Mouse (Mus musculus) forebrain, embryonic 13.5 days (tissue): ENCODE results near the gene Rab1b. TPM values are rescaled to one million over a fixed set of nuclear protein-coding genes. Genes with fewer than 3 reads are reported as not detected.
A peak's percentile ranks its signal among the peaks of the same experiment; 100 is the strongest.
"Not testable (repeated sequence)": the region's sequence is repeated elsewhere in the genome, so short reads cannot be mapped to it uniquely, and the experiment has no call there.

ENCODE experiments used
- ATAC-seq: fragments of 200-750 bp; cut with Nextera tagmentation; 2 replicates; pipeline ENCODE4 v1.8.0; 2017
- H3K27ac ChIP-seq: fragments of 300-500 bp; sonication (generic); 2 replicates; pipeline ENCODE4 v1.5.1; 2015; ENCODE audit warnings: inconsistent platforms, mild to moderate bottlenecking, moderate library complexity
- H3K27me3 ChIP-seq: fragments of 300-500 bp; sonication (generic); 2 replicates; pipeline ENCODE4 v1.6.1; 2015; ENCODE audit warnings: mild to moderate bottlenecking, inconsistent platforms
- H3K36me3 ChIP-seq: fragments of 300-500 bp; sonication (generic); 2 replicates; pipeline ENCODE4 v1.6.1; 2015; ENCODE audit warnings: mild to moderate bottlenecking, inconsistent platforms; ENCODE audit not compliant: poor library complexity, severe bottlenecking
- H3K4me1 ChIP-seq: fragments of 300-500 bp; sonication (generic); 2 replicates; pipeline ENCODE4 v1.6.1; 2015; ENCODE audit warnings: inconsistent platforms
- H3K4me2 ChIP-seq: fragments of 300-500 bp; sonication (generic); 2 replicates; pipeline ENCODE4 v1.6.1; 2015; ENCODE audit warnings: inconsistent platforms, mild to moderate bottlenecking, moderate library complexity
- H3K4me3 ChIP-seq: fragments of 300-500 bp; sonication (generic); 2 replicates; pipeline ENCODE4 v1.5.1; 2015; ENCODE audit warnings: mild to moderate bottlenecking, inconsistent platforms
- H3K9ac ChIP-seq: fragments of 300-500 bp; sonication (generic); 2 replicates; pipeline ENCODE4 v1.6.1; 2015; ENCODE audit warnings: mild to moderate bottlenecking, inconsistent platforms
- H3K9me3 ChIP-seq: fragments of 300-500 bp; sonication (generic); replicated peaks from 2 replicates; pipeline ENCODE4 v1.6.1; 2016; ENCODE audit warnings: inconsistent platforms
- WGBS: fragments of 180-500 bp; shearing (Covaris S2); methylation state at CpG from one replicate; pipeline ENCODE4 v1.1.7; 2015; 5-methylcytosine and 5-hydroxymethylcytosine counted together
- polyA plus RNA-seq: library from polyadenylated mRNA; unstranded; fragments of >200 nt; fragmentation: Nextera tagmentation; extraction: Ambion mirVana; gene quantifications from 2 replicates; pipeline ENCODE4 v1.2.1, GENCODE M21; 2015

Gene Rab1b
- 235 and 252 TPM in 2 replicates for polyA plus RNA-seq

DNA sequence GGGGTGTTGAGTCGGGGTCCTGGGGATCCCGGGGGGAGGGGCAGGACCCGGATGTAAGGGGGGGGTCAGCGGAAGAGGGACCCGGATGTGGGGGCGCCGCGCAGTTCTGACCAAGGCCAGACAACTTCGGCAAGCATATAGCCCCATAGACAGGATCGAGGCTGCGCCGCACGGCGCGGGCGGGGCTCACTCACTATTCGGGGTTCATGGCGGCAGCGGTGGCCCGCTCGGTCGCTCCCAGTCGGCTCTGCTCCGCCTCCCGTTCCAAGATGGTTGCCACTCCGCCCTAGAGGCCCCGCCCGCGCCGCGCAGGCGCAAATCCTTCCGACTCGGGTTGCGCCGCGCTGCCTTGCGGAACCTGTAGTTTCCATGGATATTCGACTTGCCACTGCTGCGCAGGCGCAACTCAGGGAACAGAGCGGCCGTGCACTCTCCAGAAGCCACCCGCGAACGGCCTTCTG is at the start of gene Rab1b:
Gene Rab1b (minus strand): TSS at position 342 of the 461 bp plus-strand sequence.
- H3K4me1 ChIP-seq = peaks cover 21% of the 10 kb centered on the region
- H3K4me2 ChIP-seq = peak within 1 kb of the TSS; percentile 87
- H3K27me3 ChIP-seq = no peaks in the 10 kb centered on the region
- H3K4me3 ChIP-seq = peak within 1 kb of the TSS; percentile 77
- peak within 1 kb of the TSS; percentile 91 for H3K27ac ChIP-seq
- 0% methylated on average over 31 of the region's 46 CpGs for WGBS
- H3K9me3 ChIP-seq = no peaks in the 10 kb centered on the region
- ATAC-seq = peak; percentile 97
- peak within 1 kb of the TSS; percentile 93 for H3K9ac ChIP-seq
- H3K36me3 ChIP-seq = peaks cover 73% of the 10 kb centered on the region

DNA sequence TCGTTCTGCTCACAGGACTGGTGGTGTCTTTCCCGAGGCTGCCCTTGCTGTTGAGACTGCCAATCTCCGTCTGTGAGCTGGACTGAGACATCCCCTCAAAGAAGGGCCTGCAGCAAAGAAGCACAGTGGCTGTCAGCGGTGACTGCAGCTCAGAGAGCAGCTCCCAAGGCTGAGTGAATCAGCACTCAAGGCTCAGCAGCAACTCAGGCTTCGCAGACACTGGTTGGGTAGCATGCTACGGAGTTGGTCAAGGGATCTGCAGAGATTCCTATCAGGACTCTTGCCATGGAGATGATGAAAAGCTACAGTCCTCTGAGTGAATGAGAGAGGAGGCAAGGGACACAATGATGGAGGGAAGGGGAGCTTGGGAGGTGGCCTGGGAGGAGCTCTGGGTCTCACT is 45.4 kb upstream of the Rab1b start:
- no peaks in the 10 kb centered on the region for H3K27me3 ChIP-seq
- WGBS = 90% methylated on average over 6 of the region's 6 CpGs
- no peak overlapping the region for H3K9ac ChIP-seq
- no peak for ATAC-seq
- H3K4me1 ChIP-seq = 0 out of 2 replicates have a peak, but pooled peaks cover 2% of the 10 kb centered on the region
- H3K36me3 ChIP-seq = peaks cover 35% of the 10 kb centered on the region
- H3K9me3 ChIP-seq = no peaks in the 10 kb centered on the region
- no peak overlapping the region for H3K4me2 ChIP-seq
- no peak overlapping the region for H3K4me3 ChIP-seq
- H3K27ac ChIP-seq = peak overlapping the region; percentile 45; the same call in 1 of the 2 replicates

DNA sequence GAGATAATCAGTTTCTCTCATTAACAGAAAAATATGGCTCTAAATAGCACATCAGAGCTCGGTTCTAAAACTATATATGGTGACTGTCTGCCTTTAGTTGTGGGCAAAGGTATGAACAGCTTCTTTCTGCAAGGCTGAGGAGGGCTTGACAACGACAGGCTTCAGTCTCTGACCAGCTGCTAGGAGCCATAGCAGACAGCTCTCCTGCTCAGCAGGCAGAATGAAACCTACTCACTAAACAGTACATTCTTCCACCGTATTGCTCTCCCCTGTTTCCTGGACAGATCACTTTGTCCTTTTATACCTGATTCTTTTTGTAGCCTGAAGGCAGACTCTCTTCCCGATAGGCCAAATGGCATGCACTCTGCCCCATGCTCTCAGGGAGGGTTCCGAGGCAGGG is 44.9 kb upstream of the Rab1b start:
- H3K27ac ChIP-seq = peak overlapping the region; percentile 45; the same call in 1 of the 2 replicates
- H3K4me1 ChIP-seq = no peaks in the 10 kb centered on the region
- no peak overlapping the region for H3K4me3 ChIP-seq
- H3K4me2 ChIP-seq = no peak overlapping the region
- H3K9ac ChIP-seq = no peak overlapping the region
- H3K9me3 ChIP-seq = no peaks in the 10 kb centered on the region
- no peaks in the 10 kb centered on the region for H3K27me3 ChIP-seq
- 89% methylated on average over 5 of the region's 5 CpGs for WGBS
- peaks cover 35% of the 10 kb centered on the region for H3K36me3 ChIP-seq
- ATAC-seq = no peak

DNA sequence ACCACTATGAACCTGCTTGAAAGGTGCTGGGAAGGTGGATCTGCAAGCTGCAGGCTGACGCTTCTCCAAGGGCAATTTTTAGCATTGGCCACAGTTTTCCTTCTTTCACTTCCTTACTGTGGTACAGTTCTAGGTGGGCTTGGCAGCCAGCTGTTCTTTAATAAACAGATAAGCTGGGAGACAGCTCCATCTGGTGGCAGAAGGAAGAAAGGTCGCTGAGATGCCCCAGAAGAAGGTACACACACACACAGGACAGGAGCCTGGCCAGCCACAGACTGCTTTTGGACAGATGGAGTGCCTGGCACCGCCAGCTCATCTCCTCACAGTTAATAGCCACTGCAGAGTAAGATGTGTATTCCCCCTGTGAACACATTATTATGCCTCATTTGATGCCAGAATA is 44.5 kb upstream of the Rab1b start:
- H3K4me1 ChIP-seq = no peaks in the 10 kb centered on the region
- 0 out of 2 replicates have a peak overlapping the region, but pooled peaks have one; percentile 45 for H3K27ac ChIP-seq
- 0 out of 2 replicates have a peak, but pooled peaks have one; percentile 30 for ATAC-seq
- H3K27me3 ChIP-seq = no peaks in the 10 kb centered on the region
- no peak overlapping the region for H3K9ac ChIP-seq
- H3K4me3 ChIP-seq = no peak overlapping the region
- H3K36me3 ChIP-seq = peaks cover 35% of the 10 kb centered on the region
- no peak overlapping the region for H3K4me2 ChIP-seq
- 37% methylated on average over 3 of the region's 3 CpGs for WGBS
- no peaks in the 10 kb centered on the region for H3K9me3 ChIP-seq

DNA sequence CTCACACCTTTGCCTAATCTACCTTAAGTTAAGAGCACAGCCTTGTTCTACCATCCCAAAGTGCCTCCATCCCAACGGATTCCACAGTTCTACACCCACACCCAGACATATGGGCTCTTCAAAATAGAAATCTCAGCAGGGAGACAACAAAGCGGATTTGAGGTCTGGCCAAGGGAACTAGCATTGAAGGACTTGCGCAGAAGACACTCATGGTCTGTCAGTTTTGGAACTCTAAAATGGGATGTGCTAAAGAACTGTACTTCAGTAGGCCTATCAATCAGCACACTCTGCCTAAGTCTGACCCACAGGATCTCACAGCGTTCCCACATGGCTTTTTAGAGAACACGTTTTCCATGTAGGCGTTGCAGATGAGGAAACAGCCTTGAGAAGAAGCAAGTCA is 43.5 kb upstream of the Rab1b start:
- Histone ChIP-seq H3K36me3 (peaks cover 26% of the 10 kb centered on the region), H3K4me1 (no peaks in the 10 kb centered on the region), H3K4me3 (no peak overlapping the region), H3K9ac (no peak overlapping the region), H3K9me3 (no peaks in the 10 kb centered on the region), H3K4me2 (no peak overlapping the region), H3K27me3 (no peaks in the 10 kb centered on the region), H3K27ac (no peak overlapping the region)
- ATAC-seq = no peak
- 89% methylated on average over 6 of the region's 6 CpGs for WGBS

DNA sequence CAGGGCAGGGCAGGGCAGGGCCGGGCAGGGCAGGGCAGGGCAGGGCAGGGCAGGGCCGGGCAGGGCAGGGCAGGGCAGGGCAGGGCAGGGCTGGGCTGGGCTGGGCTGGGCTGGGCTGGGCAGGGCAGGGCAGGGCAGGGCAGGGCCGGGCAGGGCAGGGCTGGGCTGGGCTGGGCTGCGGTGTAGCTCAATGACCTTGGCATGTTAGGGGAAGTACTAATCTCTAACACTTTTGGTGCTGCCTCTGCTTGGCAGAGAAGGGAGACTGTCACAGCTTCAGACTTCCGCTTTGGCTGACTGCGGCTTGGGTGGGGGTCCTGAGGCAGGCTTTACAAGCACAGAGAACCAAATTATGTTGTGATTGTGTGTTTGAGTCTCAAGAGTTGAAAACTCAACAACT is 42.2 kb upstream of the Rab1b start:
- not testable (repeated sequence) for H3K27ac ChIP-seq, H3K4me1 ChIP-seq, H3K4me3 ChIP-seq, H3K9me3 ChIP-seq, H3K27me3 ChIP-seq, ATAC-seq, H3K9ac ChIP-seq, H3K4me2 ChIP-seq
- H3K36me3 ChIP-seq = peaks cover 37% of the 10 kb centered on the region
- 82% methylated on average over 6 of the region's 6 CpGs for WGBS

DNA sequence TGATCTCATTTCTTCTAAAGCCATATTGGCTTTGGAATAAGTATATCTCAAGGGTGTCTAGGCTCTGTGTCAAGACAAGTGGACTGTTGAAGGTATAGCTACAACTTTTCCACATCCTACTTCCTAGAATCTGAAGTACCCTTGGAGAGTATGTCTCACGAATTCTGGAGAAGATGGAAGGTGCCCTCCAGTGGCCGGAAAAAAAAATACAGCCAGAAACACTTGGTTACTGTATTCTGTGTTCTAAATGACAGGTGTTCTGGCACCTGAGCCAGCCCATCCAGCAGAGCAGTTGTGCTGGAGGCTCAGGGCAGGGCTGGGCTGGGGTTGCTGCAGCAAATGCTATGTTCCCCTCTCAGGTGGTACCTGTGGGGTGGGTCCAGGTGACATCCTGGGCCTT is 32.8 kb upstream of the Rab1b start:
- WGBS = 0% methylated on average over 2 of the region's 2 CpGs
- H3K9me3 ChIP-seq = no peaks in the 10 kb centered on the region
- H3K4me2 ChIP-seq = no peak overlapping the region
- H3K4me1 ChIP-seq = no peaks in the 10 kb centered on the region
- no peak overlapping the region for H3K4me3 ChIP-seq
- no peak overlapping the region for H3K27ac ChIP-seq
- no peak overlapping the region for H3K9ac ChIP-seq
- H3K27me3 ChIP-seq = no peaks in the 10 kb centered on the region
- H3K36me3 ChIP-seq = peaks cover 53% of the 10 kb centered on the region
- peak; percentile 10; the same call in 1 of the 2 replicates for ATAC-seq

DNA sequence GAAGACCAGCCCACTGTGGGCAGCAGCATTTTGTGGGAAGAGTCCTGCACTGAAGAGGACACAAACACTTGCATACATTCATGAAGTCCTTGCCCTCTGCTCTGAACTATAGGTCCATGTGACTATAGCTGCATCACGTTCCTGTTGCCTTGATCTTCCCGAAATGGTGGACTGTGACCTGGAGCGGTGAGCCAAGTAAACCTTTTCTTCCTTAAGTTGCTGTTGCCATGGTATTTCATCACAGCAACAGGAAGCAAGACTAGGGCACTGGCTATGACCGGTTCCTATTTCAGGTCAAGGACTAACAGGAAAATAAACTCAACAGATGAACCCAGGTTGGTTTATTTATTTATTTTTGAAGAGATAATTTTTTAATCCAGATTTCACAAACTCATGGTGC is 24.4 kb upstream of the Rab1b start:
- no peaks in the 10 kb centered on the region for H3K4me1 ChIP-seq
- no peaks in the 10 kb centered on the region for H3K27me3 ChIP-seq
- 81% methylated on average over 4 of the region's 4 CpGs for WGBS
- ATAC-seq = no peak
- H3K4me3 ChIP-seq = no peak overlapping the region
- no peak overlapping the region for H3K4me2 ChIP-seq
- H3K36me3 ChIP-seq = peaks cover 28% of the 10 kb centered on the region
- no peaks in the 10 kb centered on the region for H3K9me3 ChIP-seq
- H3K9ac ChIP-seq = no peak overlapping the region
- no peak overlapping the region for H3K27ac ChIP-seq

DNA sequence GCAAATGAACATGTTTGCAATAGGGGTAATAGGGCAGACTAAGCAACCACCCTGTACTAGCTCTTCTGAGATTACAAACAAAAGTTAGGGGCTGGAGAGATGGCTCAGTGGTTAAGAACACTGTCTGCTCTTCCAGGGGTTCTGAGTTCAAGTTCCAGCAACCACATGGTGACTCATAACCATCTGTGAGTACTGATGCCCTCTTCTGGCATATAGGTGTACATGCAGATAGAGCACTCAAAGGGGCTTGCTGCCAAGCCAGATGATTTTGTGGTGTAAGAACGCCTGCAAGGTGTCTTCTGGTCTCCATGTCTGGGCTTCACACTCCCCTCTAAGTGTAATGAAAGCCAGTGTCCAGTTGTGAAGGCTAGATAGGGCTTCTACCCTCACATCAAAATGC is 22.9 kb upstream of the Rab1b start:
- no peaks in the 10 kb centered on the region for H3K27me3 ChIP-seq
- 48% methylated on average over 1 of the region's 1 CpGs for WGBS
- H3K4me3 ChIP-seq = no peak overlapping the region
- H3K36me3 ChIP-seq = peaks cover 16% of the 10 kb centered on the region
- H3K27ac ChIP-seq = no peak overlapping the region
- no peak for ATAC-seq
- no peaks in the 10 kb centered on the region for H3K4me1 ChIP-seq
- H3K9ac ChIP-seq = no peak overlapping the region
- no peak overlapping the region for H3K4me2 ChIP-seq
- no peaks in the 10 kb centered on the region for H3K9me3 ChIP-seq

DNA sequence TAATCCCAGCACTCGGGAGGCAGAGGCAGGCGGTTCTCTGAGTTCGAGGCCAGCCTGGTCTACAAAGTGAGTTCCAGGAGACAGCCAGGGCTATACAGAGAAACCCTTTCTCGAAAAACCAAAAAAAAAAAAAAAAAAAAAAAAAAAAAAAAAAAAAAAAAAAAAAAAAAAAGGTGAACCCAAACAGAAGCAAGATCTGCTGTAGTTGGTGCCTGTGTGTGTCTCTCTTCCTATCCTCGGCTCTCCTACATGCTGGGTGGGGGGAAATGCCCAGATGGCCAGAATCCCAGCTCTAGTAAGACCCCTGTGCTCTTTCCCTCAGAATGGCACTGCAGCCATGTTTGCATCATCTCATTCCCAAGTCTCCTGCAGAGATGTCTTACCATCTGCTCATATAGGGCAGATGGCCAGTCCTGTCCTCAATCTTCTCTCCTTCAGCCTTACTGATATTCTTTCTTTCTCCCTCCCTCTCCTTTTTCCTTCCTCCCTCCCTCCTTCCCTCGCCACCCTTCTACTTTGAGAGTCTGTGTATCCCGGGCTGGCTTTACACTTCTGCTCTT is 17.3 kb upstream of the Rab1b start:
- H3K36me3 ChIP-seq = no peaks in the 10 kb centered on the region
- no peaks in the 10 kb centered on the region for H3K27me3 ChIP-seq
- H3K27ac ChIP-seq = no peak overlapping the region
- H3K4me2 ChIP-seq = no peak overlapping the region
- H3K4me3 ChIP-seq = no peak overlapping the region
- peaks cover 2% of the 10 kb centered on the region for H3K4me1 ChIP-seq
- ATAC-seq = no peak
- no peaks in the 10 kb centered on the region for H3K9me3 ChIP-seq
- H3K9ac ChIP-seq = no peak overlapping the region
- 69% methylated on average over 7 of the region's 7 CpGs for WGBS

DNA sequence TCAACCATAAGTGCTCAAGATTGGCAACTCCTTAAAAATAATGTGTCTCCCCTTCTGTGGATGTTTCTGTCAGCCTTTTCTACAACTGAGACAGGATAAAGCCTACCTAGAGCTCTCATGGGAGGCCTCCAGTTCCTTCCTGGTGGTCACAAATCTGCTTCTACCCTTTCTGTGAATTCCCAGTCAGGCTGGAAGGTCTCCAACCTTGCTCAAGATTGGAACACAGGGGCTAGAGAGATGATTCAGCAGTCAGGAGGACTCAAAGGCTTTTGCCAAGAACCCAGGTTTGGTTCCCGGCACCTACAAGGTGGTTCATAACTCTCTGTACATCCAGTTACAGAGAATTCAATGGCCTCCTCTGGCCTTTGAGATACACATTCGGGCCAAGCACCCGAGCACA is 16.4 kb upstream of the Rab1b start:
- no peak overlapping the region for H3K4me3 ChIP-seq
- H3K4me1 ChIP-seq = peaks cover 9% of the 10 kb centered on the region
- H3K4me2 ChIP-seq = no peak overlapping the region
- no peak for ATAC-seq
- 93% methylated on average over 3 of the region's 3 CpGs for WGBS
- H3K9ac ChIP-seq = no peak overlapping the region
- no peaks in the 10 kb centered on the region for H3K9me3 ChIP-seq
- no peaks in the 10 kb centered on the region for H3K27me3 ChIP-seq
- H3K36me3 ChIP-seq = no peaks in the 10 kb centered on the region
- no peak overlapping the region for H3K27ac ChIP-seq

DNA sequence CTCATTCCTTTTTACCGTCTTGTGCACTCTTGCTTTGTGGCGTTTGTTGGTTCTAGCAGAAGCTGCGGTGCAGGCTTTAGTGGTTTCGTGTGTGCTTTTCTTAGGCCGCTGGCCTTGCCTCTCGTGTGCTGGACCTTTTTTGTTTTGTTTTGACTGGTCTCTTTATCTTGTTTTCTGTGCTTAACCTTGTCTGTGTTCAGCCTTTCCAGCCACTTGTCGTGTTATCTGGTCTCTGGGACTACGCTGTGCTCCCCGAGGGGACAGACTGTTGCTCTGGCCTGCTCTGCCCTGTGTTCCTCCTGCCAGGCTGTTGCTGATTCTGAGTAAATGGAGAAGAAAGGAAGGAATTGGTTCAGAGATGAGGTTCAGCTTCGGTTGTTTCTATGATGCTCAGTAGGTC is 15.6 kb upstream of the Rab1b start:
- H3K4me3 ChIP-seq = no peak overlapping the region
- peaks cover 10% of the 10 kb centered on the region for H3K4me1 ChIP-seq
- no peak for ATAC-seq
- no peak overlapping the region for H3K4me2 ChIP-seq
- no peaks in the 10 kb centered on the region for H3K27me3 ChIP-seq
- H3K9me3 ChIP-seq = no peaks in the 10 kb centered on the region
- H3K9ac ChIP-seq = no peak overlapping the region
- H3K36me3 ChIP-seq = no peaks in the 10 kb centered on the region
- no peak overlapping the region for H3K27ac ChIP-seq
- WGBS = 69% methylated on average over 10 of the region's 10 CpGs

DNA sequence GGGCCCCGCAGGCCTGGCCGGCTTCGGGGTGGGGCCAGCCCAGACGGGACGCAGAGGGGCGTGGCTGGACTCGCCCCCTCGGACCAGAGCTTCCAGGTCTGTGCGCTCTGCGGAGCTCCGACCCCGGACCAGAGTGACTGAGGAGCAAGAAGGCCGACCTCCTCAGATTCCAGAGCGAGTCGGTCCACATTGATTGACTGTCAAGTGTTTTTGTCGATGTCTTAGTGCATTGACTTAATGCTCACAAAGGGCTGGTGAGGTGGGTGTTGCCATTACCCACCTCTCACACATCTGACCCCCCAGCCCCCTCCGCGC is 11.5 kb upstream of the Rab1b start, which contains the start of gene Klc2:
Gene Klc2 (minus strand): TSS at position 177 of the 315 bp plus-strand sequence.
- peak; percentile 15; the same call in 1 of the 2 replicates for ATAC-seq
- peak within 1 kb of the TSS; percentile 83 for H3K4me2 ChIP-seq
- H3K9ac ChIP-seq = peak within 1 kb of the TSS; percentile 92
- peak within 1 kb of the TSS; percentile 90 for H3K27ac ChIP-seq
- H3K9me3 ChIP-seq = no peaks in the 10 kb centered on the region
- peak within 1 kb of the TSS; percentile 88 for H3K4me3 ChIP-seq
- under 1% methylated on average over 18 of the region's 18 CpGs for WGBS
- H3K4me1 ChIP-seq = peaks cover 25% of the 10 kb centered on the region
- H3K27me3 ChIP-seq = no peaks in the 10 kb centered on the region
- H3K36me3 ChIP-seq = peaks cover 19% of the 10 kb centered on the region
